Mouse (Mus musculus) heart, embryonic 11.5 days (tissue): ENCODE results near the gene Ttc32. TPM values are rescaled to one million over a fixed set of nuclear protein-coding genes. Genes with fewer than 3 reads are reported as not detected.

Source experiments
- ATAC-seq: fragments of 200-750 bp; cut with Nextera tagmentation; replicated peaks from 2 replicates; pipeline ENCODE4 v1.8.0; 2017; ENCODE audit warnings: moderate library complexity; ENCODE audit not compliant: insufficient number of reproducible peaks, low FRiP score, low TSS enrichment
- H3K27ac ChIP-seq: fragments of 300-500 bp; sonication (generic); 2 replicates; pipeline ENCODE4 v1.5.1; 2014; ENCODE audit warnings: mild to moderate bottlenecking, low read depth, low read length
- H3K27me3 ChIP-seq: fragments of 300-500 bp; sonication (generic); 2 replicates; pipeline ENCODE4 v1.6.1; 2014; ENCODE audit warnings: mild to moderate bottlenecking, low read length, mixed read lengths; ENCODE audit not compliant: control insufficient read depth, insufficient read depth
- H3K36me3 ChIP-seq: fragments of 300-500 bp; sonication (generic); 2 replicates; pipeline ENCODE4 v1.6.1; 2014; ENCODE audit warnings: mild to moderate bottlenecking, low read length, moderate library complexity, mixed read lengths; ENCODE audit not compliant: control insufficient read depth, insufficient read depth
- H3K4me1 ChIP-seq: fragments of 300-500 bp; sonication (generic); 2 replicates; pipeline ENCODE4 v1.6.1; 2014; ENCODE audit warnings: low read length; ENCODE audit not compliant: control insufficient read depth, insufficient read depth
- H3K4me2 ChIP-seq: fragments of 300-500 bp; sonication (generic); 2 replicates; pipeline ENCODE4 v1.6.1; 2014; ENCODE audit warnings: mild to moderate bottlenecking, moderate library complexity
- H3K4me3 ChIP-seq: fragments of 300-500 bp; sonication (generic); 2 replicates; pipeline ENCODE4 v1.5.1; 2014; ENCODE audit warnings: low read depth, low read length
- H3K9ac ChIP-seq: fragments of 300-500 bp; sonication (generic); 2 replicates; pipeline ENCODE4 v1.6.1; 2014; ENCODE audit warnings: mild to moderate bottlenecking, low read depth, low read length, moderate library complexity
- H3K9me3 ChIP-seq: fragments of 300-500 bp; sonication (generic); replicated peaks from 2 replicates; pipeline ENCODE4 v1.6.1; 2016; ENCODE audit warnings: low read length; ENCODE audit not compliant: control insufficient read depth
- WGBS: fragments of 180-500 bp; shearing (Covaris S2); extraction: QIAGEN DNeasy Blood & Tissue Kit; methylation state at CpG from one replicate; pipeline ENCODE4 v1.1.7; 2014; ENCODE audit not compliant: insufficient replicate concordance; 5-methylcytosine and 5-hydroxymethylcytosine counted together
- polyA plus RNA-seq: library from polyadenylated mRNA; unstranded; fragments of >200 nt; fragmentation: Nextera tagmentation; extraction: Ambion mirVana; gene quantifications from 2 replicates; pipeline ENCODE4 v1.2.1, GENCODE M21; 2014

The Ttc32 gene
- polyA plus RNA-seq, 1 experiment from 2014 or later: 13.2 TPM

DNA sequence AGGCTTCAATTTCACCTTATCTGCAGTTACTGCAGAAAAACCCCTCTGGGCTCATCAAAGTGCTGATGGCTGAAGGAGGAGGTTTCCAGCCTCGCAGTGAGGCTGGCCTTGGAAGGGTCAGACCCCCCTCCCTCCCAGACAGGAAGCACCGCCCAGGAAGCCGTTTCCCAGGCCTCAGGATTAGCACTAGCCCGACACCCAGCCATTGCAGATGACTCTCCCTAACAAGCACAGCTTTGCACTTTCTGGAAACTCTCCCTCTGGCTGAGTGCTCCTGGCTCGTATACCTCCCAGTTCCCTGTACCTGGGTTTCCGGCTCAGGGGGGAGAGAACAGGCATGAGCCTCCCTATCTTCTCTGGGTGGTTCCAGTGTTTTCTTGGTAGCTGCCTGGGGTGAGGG lies 21.0 kb downstream of the Ttc32 start:
- H3K4me2 ChIP-seq: no peak overlapping the region
- no peak overlapping the region for H3K4me3 ChIP-seq
- 18% methylated on average over 6 of the region's 6 CpGs for WGBS
- no peaks in the 10 kb centered on the region for H3K27me3 ChIP-seq
- H3K9ac ChIP-seq: no peak overlapping the region
- no peaks in the 10 kb centered on the region for H3K36me3 ChIP-seq
- no peak overlapping the region for H3K27ac ChIP-seq
- ATAC-seq: no peak
- H3K4me1 ChIP-seq: no peaks in the 10 kb centered on the region
- no peaks in the 10 kb centered on the region for H3K9me3 ChIP-seq

DNA sequence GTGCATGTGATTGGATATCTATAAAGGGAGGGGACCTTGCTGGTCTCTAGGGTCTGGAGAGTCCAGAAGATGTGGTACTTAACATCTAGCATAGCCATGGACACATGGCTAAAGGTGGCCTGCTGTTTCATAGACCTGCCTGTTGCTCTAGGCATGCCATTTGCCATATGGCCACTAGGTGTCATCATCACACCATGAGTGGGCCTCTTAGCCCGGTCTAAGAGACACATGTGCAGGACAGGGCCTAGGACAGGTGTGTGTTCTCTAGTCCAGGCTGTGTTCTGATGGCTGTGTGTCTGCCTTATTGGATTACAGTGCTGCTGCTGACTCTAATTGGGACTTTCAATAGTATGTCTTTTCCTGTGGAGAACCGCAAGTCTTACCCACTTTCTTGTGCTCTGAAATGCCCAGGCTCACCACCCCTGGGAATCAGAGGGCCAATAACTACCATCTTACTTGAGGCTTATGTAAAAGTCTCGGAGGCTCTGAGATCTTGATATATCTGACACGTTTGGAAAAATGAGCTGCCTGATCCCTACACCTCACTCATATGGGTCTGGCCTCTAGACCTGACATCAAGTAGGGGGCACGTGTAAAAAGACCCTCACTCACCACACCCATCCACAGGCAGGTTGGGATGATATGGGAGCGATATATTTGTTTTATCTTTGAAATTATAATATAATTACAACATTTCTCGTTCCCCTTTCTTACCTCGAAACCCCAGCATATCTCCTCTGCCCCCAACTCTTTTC lies 22.5 kb downstream of the Ttc32 start:
- Histone ChIP-seq H3K27ac (no peak overlapping the region), H3K4me1 (no peaks in the 10 kb centered on the region), H3K9ac (no peak overlapping the region), H3K27me3 (no peaks in the 10 kb centered on the region), H3K9me3 (no peaks in the 10 kb centered on the region), H3K4me3 (no peak overlapping the region), H3K36me3 (no peaks in the 10 kb centered on the region), H3K4me2 (no peak overlapping the region)
- ATAC-seq: peak; percentile 73
- 47% methylated on average over 8 of the region's 8 CpGs for WGBS

DNA sequence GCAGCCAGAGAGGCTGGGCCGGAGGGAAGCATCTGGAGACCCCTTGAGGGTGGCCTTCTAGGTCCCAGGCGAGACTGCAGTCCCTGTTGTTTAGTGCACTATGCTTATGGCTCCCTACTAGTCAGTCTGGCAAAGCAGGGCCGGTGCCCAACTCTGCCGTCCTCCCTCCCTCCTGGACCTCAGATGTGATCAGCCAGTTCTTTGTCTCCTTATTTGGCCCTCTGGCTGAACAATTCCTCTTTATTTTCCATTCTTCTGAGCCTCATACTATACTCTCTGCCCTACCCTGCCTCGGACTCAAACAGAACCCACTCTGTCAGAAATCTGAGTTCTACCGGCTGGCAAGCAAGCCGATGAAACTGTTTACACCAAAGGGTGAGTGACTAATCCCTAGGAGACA lies 23.5 kb downstream of the Ttc32 start:
- Histone ChIP-seq H3K36me3 (no peaks in the 10 kb centered on the region), H3K9ac (no peak overlapping the region), H3K27me3 (no peaks in the 10 kb centered on the region), H3K4me2 (no peak overlapping the region), H3K4me1 (no peaks in the 10 kb centered on the region), H3K9me3 (no peaks in the 10 kb centered on the region), H3K4me3 (no peak overlapping the region), H3K27ac (no peak overlapping the region)
- 45% methylated on average over 7 of the region's 7 CpGs for WGBS
- no peak for ATAC-seq

DNA sequence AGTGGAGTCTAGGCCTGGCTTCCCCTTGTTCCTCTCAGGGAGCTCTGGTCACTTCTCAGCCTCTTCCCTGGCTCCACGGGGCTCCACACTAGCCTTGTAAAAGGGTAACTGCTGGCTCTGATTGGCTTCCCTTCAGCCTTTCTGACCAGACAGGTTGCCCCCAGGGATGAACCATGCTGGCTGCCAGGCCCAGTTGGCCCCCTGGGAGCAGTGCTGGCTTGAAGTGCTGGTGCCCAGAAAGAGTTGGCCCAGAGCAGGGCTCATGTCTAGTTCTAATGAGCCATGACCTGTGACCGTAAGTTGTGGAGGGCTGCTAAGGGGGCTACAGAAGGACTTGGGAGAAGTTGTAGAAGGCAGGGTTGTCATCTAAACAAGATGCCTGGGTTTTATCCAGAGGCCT lies 24.2 kb downstream of the Ttc32 start:
- WGBS: 60% methylated on average over 2 of the region's 2 CpGs
- H3K4me3 ChIP-seq: no peak overlapping the region
- H3K27me3 ChIP-seq: no peaks in the 10 kb centered on the region
- H3K4me2 ChIP-seq: no peak overlapping the region
- H3K27ac ChIP-seq: no peak overlapping the region
- H3K36me3 ChIP-seq: no peaks in the 10 kb centered on the region
- no peak for ATAC-seq
- no peaks in the 10 kb centered on the region for H3K4me1 ChIP-seq
- no peaks in the 10 kb centered on the region for H3K9me3 ChIP-seq
- no peak overlapping the region for H3K9ac ChIP-seq

DNA sequence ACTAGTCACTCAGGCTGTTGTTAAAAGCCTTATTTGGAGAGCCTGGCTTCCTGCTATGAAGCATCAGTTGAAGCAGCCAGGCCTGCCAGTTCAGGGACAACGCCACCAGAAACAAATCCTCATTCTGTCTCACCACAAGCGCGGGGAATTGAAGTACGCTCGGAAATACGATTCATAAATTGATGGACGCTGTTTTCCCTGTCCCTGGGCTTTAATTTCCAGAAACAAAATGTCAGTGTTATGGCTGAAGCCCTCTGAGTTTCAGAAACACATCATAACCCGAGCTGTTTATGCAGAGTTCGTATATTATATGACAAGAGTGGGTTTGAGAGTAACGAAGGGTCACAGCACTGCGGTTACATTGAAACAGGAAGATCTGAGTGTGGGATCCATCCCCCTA lies 25.5 kb downstream of the Ttc32 start:
- no peak overlapping the region for H3K4me3 ChIP-seq
- no peak overlapping the region for H3K4me2 ChIP-seq
- H3K4me1 ChIP-seq: no peaks in the 10 kb centered on the region
- no peak overlapping the region for H3K9ac ChIP-seq
- H3K27me3 ChIP-seq: no peaks in the 10 kb centered on the region
- H3K9me3 ChIP-seq: no peaks in the 10 kb centered on the region
- no peak for ATAC-seq
- H3K27ac ChIP-seq: no peak overlapping the region
- 66% methylated on average over 11 of the region's 11 CpGs for WGBS
- no peaks in the 10 kb centered on the region for H3K36me3 ChIP-seq

DNA sequence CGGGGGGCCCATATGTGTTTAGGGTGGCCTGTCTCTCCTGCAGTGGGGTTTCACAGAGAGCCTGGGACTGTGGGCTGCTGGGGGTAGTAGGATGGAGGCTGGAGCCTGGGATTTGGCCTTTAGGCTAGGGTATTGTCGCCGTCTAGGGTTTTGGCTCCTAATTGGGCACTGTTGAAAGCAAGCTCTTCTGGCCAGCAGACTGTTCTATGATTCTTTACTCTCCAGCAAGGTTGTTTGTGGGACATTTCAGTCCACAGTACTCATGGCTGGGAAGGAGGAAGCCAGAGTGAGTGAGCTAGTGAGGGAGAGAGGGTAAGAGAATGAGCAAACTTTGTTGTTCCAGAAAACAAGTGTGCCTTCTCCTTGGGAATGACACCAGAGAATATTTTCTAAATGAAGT lies 29.7 kb downstream of the Ttc32 start:
- Histone ChIP-seq H3K4me3 (no peak overlapping the region), H3K27me3 (no peaks in the 10 kb centered on the region), H3K36me3 (no peaks in the 10 kb centered on the region), H3K27ac (no peak overlapping the region), H3K9me3 (no peaks in the 10 kb centered on the region), H3K4me2 (no peak overlapping the region), H3K4me1 (no peaks in the 10 kb centered on the region), H3K9ac (no peak overlapping the region)
- no peak for ATAC-seq
- 83% methylated on average over 3 of the region's 3 CpGs for WGBS

DNA sequence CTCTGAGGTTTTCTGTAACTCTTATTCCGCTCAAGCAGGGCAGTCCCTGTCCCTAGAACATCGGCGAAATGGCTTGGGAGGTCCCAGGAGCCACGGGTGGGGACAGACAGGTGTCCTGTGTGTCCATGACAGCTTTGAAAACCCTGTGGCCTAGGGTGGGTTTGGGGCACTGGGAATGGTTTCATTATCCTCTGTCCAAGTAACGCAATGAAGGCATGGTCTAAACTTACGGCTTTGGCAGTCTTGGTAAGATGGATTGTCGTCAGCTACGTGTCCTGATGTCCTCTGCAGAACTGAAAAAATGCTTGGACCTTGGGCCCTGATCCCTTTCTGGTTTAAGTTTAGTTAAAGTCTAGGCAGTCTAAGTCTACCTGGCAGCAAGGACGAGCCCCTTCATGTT lies 30.2 kb downstream of the Ttc32 start:
- no peaks in the 10 kb centered on the region for H3K4me1 ChIP-seq
- no peak overlapping the region for H3K9ac ChIP-seq
- no peaks in the 10 kb centered on the region for H3K9me3 ChIP-seq
- H3K27ac ChIP-seq: no peak overlapping the region
- no peak overlapping the region for H3K4me3 ChIP-seq
- 82% methylated on average over 9 of the region's 9 CpGs for WGBS
- ATAC-seq: no peak
- no peak overlapping the region for H3K4me2 ChIP-seq
- no peaks in the 10 kb centered on the region for H3K27me3 ChIP-seq
- H3K36me3 ChIP-seq: no peaks in the 10 kb centered on the region

DNA sequence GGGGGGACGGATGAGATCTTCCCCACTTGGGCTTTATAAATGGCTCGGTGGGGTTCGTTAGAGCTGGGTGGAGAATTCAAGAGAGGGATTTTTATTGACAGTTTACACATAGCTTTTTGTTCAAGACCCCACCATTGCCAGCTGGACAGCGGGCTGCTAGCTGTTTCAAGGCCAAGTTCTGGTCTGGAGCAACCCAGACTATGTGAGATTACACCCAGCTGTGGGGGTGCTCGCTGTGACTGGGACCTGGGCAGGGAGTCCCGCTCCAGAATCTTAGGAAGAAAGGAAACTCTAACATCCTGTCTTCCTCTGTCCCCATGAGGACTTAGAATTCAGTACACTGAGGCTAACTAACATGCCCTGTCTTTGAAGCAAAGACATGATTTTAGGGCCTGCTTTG lies 33.8 kb downstream of the Ttc32 start:
- Histone ChIP-seq H3K36me3 (no peaks in the 10 kb centered on the region), H3K4me1 (no peaks in the 10 kb centered on the region), H3K9me3 (no peaks in the 10 kb centered on the region), H3K27ac (no peak overlapping the region), H3K27me3 (no peaks in the 10 kb centered on the region), H3K4me3 (no peak overlapping the region), H3K4me2 (no peak overlapping the region), H3K9ac (no peak overlapping the region)
- 78% methylated on average over 6 of the region's 6 CpGs for WGBS
- no peak for ATAC-seq

DNA sequence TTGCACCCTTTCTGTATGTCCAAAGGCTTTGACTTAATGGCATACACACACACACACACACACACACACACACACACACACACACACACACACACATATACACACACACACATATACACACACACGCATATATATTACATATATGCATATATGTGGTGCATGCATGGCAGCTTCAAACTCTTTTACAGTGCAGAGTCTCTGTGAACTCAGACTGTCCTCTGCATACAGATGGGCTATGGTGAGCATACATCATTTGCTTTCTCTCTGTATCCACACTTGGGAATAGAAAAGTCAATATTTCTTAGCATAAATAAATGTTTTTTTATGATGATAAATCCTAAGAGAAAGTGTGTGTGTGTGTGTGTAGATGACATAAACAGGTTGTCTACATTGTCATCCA lies 41.3 kb downstream of the Ttc32 start:
- Histone ChIP-seq H3K4me2 (no peak overlapping the region), H3K9ac (no peak overlapping the region), H3K27ac (no peak overlapping the region), H3K4me1 (no peaks in the 10 kb centered on the region), H3K4me3 (no peak overlapping the region), H3K9me3 (no peaks in the 10 kb centered on the region), H3K36me3 (no peaks in the 10 kb centered on the region), H3K27me3 (no peaks in the 10 kb centered on the region)
- WGBS: 70% methylated on average over 1 of the region's 1 CpGs
- ATAC-seq: no peak
